Mouse (Mus musculus) frontal cortex, postnatal 36 days (tissue): ENCODE results near the gene Tha1.

Experiments used
- DNase-seq, 2 experiments: peaks; one replicate each; pipeline ENCODE4 v3.0.0; 2022; ENCODE audit warnings: low spot score in 2 of 2

Gene Tha1

DNA sequence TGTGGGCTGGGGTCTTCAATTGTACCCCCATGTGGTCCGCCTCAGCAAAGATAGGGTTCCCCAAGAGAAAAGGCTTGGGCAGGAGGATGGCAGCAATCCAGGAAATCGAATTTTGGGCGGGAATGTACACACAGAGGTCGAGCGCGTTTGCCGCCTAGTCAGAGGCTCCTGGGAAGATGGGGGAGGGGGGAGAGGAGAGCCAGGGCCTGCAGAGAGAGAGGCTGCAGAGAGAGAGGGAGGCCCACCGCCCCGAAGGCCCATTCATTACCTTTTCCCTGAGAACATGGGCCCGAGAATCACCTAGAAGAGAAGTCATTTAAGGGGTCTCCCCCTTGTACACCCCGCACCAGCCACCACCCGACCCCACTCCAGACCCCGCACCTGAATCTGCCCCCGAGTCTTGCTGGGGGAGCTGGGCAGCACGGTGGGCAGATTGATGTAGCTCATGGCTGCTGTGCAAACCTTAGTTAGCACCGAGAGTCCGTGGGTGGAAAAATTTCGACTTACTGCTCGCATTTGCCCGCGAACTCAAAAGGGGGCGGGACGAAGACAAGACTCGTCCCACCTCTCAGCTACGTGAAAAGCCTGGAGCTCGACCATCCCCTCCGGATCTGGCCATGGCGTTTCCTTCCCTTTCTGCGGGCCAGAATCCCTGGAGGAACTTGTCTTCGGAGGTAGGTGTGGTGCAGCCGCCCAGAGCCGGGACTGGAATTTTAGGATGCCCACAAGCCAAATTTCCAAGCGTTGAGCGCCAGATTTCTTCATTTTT, 47.8 kb downstream of the Tha1 start, which contains the start of the genes Afmid and Tk1:
Gene Afmid (plus strand): TSS at position 592 of the 769 bp plus-strand sequence.
Gene Tk1 (minus strand): TSS at position 760 of the 769 bp plus-strand sequence.
- no peak for DNase-seq

DNA sequence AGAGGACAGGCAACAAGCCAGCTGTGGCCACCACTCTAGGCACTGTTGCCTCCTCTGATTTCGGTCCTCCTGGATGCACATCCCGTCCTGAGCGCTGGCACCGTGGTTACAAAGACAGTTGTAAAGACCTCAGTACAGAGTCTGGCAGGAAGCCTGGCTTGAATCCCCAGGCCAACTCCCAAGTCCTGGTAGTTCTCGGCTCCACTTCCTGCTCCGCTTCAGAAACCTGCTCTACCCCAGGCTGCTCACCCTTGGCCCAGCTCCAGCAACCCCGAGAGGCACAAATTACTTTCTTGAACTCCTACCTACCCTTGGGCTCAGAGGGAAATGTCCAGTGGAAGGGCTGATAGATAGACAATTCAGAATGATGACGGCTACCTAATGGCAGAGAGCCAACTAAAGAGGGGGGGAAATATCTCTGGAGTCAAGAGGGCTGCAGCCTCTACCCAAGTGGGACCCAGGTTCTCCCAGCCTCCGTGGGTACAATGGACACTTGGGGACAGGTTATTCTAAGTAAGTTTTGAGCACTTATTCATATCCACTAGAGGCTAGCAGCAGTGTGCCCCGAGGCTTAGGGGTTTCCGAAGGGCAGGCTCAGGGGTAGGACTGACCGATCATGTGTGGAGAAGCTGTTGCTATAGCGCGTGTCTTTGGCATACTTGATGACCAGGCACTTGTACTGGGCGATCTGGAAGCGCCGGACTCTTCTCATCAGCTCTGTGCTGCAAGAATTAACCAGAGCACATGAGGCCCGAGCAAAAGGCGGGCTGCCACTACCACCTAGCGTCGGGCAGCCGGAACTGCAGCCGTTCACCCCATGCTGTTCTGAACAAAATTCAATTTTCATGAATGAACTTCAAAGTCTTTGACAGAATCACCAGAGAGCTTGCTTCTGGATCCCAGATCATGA, 49.0 kb downstream of the Tha1 start:
- DNase-seq, result peak; percentile 74 to 86

DNA sequence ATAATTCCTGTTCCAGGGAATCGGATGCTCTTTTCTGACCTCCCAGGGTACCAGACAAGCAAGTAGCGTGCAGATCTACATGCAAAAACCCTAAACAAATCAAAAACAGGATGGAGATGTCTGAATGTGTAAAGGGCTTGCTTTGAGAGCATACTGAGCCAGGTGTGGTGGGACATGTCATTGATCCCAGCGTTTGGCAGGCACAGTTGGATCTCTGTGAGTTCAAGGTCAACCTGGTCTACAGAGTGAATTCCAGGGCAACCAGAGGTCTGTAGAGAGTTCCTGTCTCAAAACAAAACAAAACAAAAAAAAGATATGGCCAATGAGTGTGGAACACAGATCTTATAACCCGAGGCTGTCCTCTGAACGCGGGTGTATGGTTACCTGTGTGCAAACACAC, 49.9 kb downstream of the Tha1 start:
- no peak for DNase-seq

DNA sequence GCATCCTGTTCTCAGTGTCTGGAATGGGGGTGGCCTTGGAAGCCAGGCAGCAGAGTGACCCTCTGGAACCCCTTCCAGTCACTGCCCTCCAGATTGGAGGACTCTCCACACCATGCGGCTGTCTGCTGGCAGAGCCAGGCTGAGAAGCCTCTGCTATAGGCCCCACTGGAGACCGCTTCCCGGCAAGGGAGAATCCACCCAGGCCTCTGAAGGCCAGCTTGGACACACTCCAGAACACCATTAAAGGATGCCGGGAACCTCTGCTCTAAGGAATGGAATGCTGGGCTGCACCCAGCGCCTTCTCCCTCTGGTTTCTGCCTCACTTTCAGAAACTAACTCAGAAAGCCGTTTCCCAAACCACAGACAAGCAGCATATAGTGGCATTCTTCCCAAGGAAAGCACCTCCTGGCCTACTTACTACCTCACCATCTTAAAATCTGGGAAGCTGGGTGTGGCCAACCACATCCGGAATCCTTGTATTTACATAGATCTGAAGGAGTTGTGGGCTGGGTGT, 50.5 kb downstream of the Tha1 start:
- no peak for DNase-seq

DNA sequence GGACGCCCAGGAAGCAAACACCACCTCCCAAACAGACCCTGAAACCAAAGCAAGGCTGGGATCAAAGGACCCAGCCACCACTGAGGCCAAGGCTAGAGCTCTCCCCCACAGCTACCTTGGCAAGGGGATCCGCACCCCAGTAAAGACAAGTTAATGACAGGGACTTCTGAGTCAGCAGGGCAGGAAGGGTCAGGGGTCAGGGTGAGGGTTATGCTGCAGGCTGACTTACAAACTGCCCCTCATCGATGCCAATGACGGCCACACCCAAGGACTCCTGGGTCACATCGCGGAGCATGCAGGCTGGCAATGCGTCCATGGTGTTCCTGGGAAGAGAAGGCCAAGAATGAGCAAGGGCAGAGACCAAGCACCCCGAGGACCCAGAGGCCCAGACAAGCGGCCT, 51.4 kb downstream of the Tha1 start:
- no peak for DNase-seq

DNA sequence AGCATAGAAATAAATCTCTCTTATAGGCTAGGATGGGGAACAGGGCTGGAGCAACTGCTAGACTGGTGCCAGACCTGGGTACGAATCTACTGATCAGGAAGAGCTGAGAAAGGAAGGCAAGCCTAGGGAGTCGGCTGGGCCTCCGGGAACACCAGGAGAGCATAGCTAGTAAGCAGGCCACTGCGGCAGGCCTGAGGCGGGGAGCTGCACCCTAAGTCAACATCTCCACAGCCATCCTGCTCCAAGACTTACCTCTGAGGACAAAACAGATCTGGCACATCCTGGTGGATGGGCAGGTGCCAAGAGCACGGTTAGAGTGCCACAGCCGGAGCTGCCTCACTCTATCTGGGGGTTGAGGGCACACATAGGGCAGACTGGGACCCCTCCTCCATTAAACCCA, 53.1 kb downstream of the Tha1 start:
- DNase-seq, result no peak

DNA sequence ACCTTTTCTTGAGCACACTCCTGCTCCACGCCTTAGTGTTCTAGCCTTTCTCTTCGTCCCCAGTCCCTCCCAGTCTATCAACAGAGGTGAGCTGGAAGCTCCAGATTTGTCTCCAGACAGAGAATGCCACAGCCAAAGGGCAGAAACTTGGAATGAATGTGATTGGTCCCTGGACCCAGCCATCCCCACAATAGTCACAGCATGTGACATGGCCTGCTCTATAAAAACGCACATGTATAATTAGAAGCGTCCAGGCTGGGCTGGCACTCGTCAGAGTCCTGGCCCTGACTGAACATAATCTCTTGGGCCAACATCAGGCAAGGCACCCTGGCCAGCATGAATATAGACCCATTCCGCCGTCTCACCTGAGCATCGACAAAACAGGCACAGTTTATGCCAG, 54.2 kb downstream of the Tha1 start:
- no peak for DNase-seq
